Mouse (Mus musculus): ENCODE measurements around the gene Cep83.

Cep83 gene

GRCm38 (mm10) chr10:94811907-94812851 lies 123.7 kb downstream of the Cep83 start:
- ChIA-PET POLR2A (no interaction called here), CTCF (no interaction called here)

DNA sequence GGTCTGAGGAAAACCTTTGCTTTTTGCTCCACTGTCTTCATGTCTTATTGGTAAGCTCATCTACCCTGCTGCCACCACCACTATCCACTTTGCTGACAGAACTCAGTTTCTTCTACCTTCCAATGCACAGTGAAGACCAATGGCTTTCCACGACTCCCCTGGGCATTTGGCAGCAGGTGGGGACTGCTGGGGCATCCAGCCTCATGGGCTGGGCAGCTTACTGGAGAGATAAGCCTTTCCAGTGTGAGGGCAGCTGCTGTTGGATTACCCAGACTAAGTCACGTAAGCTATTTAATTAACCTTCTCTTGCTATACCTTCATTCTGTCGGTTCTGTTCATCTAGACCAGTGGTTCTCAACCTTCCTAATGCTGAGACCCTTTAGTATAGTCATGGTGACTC lies 129.7 kb downstream of the Cep83 start:
- ChIA-PET CTCF (no interaction called here), POLR2A (interaction anchor here in 2 of 4 experiments (0.6 to 1.7 kb wide), 4 partner anchors 13 to 386 kb away, joined by 3 to 6 read pairs (median 4); no protein-coding TSS in a partner anchor)

DNA sequence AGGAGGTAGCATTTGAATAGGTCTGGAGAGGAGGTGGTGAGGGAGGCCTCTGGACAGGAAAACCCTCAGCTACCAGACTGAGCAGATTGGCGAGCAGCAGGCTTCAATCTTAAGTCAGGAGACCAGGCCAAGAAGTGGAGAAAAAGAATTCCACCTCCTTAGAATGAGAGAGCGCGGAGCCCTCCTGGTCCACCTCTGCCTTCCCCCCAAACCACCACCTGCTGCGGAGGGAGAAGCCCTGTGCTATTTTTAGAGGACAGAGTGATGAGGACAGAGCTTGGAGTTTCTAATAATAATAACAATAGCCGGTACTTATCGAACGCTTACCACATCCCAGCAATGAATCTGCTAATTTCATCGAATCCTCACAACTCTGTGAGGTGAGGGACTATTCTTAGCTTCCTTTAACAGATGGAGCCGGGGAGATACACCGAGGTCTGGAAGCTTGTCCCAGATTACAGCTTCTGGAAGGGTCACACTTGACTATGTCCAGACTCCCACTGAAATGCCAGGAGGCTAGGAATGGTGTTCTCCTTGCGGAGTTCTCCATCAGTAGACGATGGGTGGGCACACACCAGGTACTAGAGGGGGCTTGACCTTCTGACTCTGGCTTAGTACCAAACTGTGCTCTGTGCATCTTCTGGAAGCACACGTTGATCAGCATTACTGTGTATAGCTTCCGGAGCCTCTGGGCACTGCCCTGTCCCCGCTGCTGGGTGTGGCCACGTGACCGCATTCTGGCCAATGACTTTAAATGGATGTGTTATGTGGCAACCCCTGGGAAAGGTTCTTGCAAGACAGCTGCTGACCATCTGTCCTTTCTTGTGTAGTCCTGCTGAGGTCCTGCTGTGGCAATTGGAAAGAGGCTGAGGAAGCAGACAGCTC lies 130.6 kb downstream of the Cep83 start:
- ChIA-PET CTCF (no interaction called here), POLR2A (interaction anchor here in 1 of 4 experiments (1.0 to 1.7 kb wide), 2 partner anchors 10 to 18 kb away, joined by 3 to 6 read pairs; no protein-coding TSS in a partner anchor)

DNA sequence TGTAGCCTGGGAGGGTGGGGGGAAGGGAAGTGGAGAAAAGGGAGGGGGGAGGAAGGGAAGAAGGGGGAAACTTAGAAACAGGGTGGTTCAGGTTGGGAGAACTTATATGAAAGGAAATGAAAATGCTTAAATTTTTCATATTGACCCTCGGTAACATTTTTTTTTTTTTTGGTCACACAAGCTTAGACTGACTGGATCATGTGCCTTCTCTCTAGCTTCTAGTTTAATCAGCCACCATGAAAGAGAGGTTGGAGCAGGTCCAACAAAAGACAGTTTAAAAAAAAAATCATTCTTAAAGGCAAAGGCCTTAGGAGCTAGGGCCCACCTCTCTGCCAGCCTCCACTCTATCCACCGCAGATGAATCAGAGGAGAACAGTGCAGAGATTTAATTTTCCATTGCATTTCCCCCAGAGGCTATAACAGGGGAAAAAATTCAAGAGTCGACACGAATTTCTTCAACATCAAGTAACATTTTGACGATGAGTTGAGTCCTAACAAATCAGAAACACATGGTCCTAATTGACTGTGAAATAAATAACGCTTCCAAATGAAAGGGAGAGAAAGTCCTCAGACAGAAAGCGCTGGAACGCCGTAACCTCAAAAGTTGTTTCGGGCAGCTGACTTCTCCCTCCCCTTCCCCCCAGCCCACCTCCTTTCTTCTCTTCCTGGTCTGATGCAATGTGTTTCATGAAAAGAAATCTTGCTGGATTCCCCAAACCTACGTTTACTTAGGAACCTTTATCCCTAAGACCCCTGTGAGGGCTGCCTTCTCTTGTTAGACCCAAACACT lies 135.7 kb downstream of the Cep83 start:
- CTCF ChIA-PET = interaction anchor here in 1 of 4 experiments (0.7 kb wide), 1 partner anchor 90 kb away, joined by 3 read pairs; no protein-coding TSS in a partner anchor
- POLR2A ChIA-PET = no interaction called here

- ChIA-PET POLR2A (no interaction called here), CTCF (no interaction called here)
Observed at GRCm38 (mm10) chr10:94825951-94826350, 137.5 kb downstream of the Cep83 start.

- CTCF ChIA-PET = no interaction called here
- POLR2A ChIA-PET = interaction anchor here in 2 of 4 experiments (0.5 to 1.4 kb wide), 3 partner anchors 10 to 1007 kb away, joined by 3 to 5 read pairs (median 3); no protein-coding TSS in a partner anchor
Observed at GRCm38 (mm10) chr10:94826436-94826835, 138.0 kb downstream of the Cep83 start.

- ChIA-PET CTCF (interaction anchor here in 1 of 4 experiments (0.7 kb wide), 1 partner anchor 112 kb away, joined by 3 read pairs; no protein-coding TSS in a partner anchor), POLR2A (interaction anchor here in 1 of 4 experiments (1.4 kb wide), 1 partner anchor 11 kb away, joined by 3 read pairs; no protein-coding TSS in a partner anchor)
Observed at GRCm38 (mm10) chr10:94827325-94827724, 138.9 kb downstream of the Cep83 start.

- POLR2A ChIA-PET = no interaction called here
- CTCF ChIA-PET = no interaction called here
Observed at GRCm38 (mm10) chr10:94827890-94828733, 139.7 kb downstream of the Cep83 start.

GRCm38 (mm10) chr10:94828734-94829230 lies 140.3 kb downstream of the Cep83 start:
- POLR2A ChIA-PET = interaction anchor here in 1 of 4 experiments (1.0 to 1.6 kb wide), 2 partner anchors 10 to 230 kb away, joined by 3 read pairs; no protein-coding TSS in a partner anchor
- CTCF ChIA-PET = no interaction called here

GRCm38 (mm10) chr10:94829407-94829806 lies 141.0 kb downstream of the Cep83 start:
- POLR2A ChIA-PET = interaction anchor here in 1 of 4 experiments (0.6 to 1.8 kb wide), 4 partner anchors 8 to 558 kb away, joined by 3 to 6 read pairs (median 3); no protein-coding TSS in a partner anchor
- CTCF ChIA-PET = no interaction called here

GRCm38 (mm10) chr10:94835874-94836273 lies 147.4 kb downstream of the Cep83 start:
- CTCF ChIA-PET = no interaction called here
- POLR2A ChIA-PET = no interaction called here
